Mouse (Mus musculus) adrenal gland, postnatal 14 days (tissue): ENCODE results near the gene Olfr1394. TPM values are rescaled to one million over a fixed set of nuclear protein-coding genes. Genes with fewer than 3 reads are reported as not detected.
"Not testable (repeated sequence)": the region's sequence is repeated elsewhere in the genome, so short reads cannot be mapped to it uniquely, and the experiment has no call there.

Source experiments
- DNase-seq: peaks from one replicate; pipeline ENCODE4 v3.0.0; 2021; ENCODE audit warnings: mixed read lengths
- long read RNA-seq, 2 experiments: library from polyadenylated mRNA; stranded (forward); transcript quantifications; one replicate each; pipeline ENCODE4 v2.0.0; 2021
- total RNA-seq: library from RNA; stranded (reverse); gene quantifications from 2 replicates; pipeline ENCODE4 v1.2.3, GENCODE M21; 2021

Olfr1394 gene
- total RNA-seq = not detected in 2 replicates
- long read RNA-seq, experiment 1 = 0 reads
- long read RNA-seq, experiment 2 = 0 reads

DNA sequence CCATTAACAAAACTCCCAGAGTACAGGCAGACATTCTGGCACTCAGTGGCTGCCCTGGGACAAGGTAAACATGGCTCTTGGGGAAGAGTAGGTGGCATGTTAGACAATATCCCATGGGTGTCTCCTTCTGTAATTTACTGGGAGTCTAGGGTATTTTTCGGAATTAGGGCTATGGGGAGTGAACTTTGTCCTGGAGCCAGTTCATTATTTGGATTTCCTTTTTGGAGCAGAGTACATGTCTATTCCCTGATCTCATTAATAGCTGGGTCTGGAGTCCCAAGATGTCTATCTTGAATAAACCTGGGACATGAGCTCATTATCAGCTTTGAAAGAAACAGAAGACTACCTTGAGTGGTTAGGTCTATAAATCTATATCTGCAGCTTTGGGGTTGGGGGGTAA, at the start of gene Olfr1394:
Gene Olfr1394 (plus strand): TSS at position 301 of the 400 bp plus-strand sequence.
- DNase-seq = no peak

DNA sequence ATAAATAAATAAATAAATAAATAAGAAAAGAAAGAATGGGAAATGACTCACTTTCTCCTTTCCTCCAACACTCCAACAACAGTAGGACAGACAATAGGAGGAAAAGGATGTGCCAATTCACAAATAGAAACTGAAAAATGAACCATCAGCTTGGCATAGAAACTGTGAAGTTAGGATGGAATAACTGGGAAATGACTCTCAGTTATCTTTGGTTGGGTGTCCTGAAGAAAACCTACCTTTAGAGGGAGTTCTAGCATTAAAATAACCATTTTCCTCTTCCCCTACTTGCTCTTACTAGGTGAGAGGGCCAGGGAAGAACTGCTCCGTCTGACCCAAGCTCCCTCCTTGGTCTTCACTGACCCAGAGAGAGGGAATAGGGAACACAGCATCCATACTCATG, 48.4 kb upstream of the Olfr1394 start:
- no peak for DNase-seq

DNA sequence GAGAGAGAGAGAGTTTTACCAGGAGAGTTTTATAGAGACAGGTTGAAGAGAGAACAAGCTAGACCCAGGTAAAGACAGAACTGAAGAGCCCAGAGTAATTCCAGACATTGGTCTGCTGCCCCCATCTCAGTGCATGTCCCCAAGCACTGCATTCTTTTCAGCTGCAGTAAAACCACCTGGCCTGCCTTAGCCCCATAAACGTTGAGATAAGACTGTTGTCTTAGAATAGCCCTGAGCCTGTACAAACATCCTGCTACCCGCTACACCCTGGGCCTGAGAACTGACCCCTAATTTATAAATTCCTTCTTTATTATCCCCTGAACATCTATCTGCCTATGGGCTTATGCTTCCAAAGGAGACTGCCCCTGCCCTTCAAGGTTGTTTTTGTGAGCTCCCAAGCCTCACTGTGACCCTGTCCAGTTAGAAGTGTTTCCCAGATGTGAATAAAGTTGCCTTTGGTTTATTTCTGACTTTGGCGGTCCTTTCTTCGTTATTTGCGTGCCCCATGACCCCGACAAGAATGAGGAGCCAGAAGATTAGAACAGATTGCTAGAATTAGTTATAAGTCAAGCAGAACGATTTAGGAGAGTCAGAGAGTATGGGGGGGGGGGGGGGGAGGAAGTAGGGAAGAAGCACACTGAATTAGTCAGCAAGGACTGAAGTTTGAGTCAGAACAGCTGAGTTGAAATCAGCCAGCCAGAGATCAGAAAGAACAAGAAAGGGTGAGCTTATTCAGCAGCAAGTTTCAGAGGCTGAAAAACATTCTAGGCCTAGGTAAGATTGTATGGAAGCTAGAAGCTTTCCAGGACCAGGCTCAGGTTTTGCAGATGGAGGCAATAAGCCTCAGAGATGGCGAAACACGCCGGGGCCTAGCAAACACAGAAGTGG, 46.3 kb upstream of the Olfr1394 start:
- no peak for DNase-seq

DNA sequence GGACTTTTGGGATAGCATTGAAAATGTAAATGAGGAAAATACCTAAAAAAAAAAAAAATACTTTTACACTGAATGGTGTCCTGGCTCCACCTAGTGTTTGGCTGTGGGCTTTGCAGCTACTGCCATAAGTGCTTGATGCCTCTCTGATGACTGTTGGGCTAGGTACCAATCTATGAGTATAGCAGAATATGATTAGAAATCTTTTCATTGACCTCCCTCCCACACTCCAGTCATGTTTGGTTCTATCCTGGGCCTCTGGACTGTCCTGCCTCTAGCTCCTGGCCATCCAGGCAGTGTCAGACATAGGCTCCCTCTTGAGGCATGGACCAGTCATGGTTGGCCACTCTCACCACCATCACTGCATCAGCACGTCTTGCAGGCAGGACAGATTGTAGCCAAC, 45.3 kb upstream of the Olfr1394 start:
- DNase-seq = peak; percentile 41

DNA sequence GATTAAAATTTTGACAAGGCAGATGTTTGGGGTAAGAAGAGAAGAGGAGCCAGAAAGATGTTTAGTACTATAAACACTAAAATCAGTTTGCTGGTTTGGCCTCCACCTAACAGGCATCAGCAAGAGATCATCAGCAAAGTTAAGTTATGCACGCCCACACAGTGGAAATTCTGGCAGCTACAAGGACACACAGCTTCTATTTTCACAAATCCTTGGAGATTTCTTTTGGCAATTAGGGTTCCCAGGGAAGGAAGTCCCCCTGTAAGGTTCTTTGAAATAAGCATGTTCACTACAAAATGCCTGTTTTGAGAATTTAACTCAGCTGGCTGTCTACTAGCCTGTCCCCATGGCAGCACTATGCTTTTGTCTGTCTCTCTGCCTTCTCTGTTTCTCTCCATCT, 43.2 kb upstream of the Olfr1394 start:
- DNase-seq = no peak

DNA sequence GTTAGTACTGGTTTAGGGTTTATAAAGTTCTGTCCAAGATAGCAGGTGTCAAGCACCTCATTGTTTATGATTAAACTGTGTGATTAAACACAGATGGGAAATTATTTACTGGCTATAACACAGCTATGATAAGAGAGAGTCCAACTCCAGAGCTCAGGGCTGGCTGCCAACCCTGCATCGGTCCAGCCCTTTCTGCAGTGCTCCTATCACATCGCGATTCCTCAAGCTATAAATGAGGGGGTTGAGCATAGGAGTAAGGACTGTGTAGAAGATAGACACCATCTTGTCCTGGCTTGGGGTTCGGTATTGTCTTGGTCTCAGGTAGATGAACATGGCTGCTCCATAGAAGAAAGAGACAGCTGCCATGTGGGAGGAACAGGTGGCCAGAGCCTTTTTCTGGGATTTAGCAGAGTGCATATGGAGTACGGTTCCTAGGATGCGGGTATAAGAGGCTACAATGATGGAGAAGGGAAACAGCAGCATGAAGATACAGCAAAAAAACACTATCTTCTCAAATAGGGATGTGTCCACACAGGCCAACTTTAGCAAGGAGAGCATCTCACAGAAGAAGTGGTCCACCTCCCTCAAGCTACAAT, 41.5 kb upstream of the Olfr1394 start:
- DNase-seq = no peak

DNA sequence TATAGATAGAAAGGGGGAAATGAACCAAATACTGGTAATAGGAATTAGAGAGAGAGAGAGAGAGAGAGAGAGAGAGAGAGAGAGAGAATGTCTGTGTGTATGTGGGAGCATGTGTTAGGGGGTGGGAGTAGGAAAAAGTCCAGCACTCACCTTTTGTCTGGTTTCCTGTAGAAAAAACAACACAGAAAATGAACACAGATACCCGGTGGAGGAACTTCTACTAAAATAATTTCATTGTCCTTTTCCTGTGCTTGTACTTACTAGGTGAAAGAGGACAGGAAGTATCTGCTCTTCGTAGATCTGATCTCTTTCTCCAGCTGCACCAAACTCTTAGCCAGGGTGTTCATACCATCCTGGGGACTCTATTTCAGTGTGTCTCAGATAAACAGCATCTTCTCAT, 40.0 kb upstream of the Olfr1394 start:
- no peak for DNase-seq

DNA sequence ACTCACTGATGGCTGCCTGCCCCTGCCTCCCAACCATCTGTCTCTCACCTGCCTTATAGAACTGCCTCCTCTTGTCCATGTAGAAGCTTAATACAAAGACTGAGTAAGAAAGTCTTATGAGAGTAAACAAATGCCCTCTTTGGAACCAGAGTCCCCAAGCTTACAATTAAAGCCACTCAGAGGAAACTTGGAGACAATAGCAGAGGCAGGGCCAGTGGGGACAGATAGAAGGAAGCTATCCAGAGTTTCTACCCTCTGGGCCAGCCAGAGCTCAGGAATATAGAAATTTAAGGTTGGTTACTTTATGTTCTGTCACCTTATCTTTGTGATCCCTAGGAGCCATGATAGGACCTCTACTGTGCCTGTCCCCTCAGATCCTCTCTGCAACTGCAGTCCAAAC, 39.4 kb upstream of the Olfr1394 start, which contains the start of gene Olfr1396:
Gene Olfr1396 (minus strand): TSS at position 101 of the 400 bp plus-strand sequence.
- DNase-seq = no peak

DNA sequence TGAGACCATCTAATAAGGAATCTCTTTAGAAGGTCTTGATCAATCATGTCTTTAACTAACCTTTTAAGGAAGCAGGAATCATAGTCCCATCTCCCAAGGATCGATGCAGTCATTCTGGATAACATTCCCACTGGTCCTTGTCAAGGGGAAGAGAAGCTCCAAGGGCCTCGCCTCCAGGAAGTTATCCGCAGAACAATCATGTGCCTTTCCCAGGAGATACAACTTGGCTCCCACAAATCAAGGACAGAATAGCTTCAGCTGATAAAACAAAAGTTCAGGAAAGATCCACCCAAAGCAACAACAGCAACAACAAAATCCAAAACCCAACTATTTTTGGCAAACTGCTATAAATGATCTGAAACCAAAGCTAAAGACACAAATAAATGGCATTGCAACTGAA, 34.5 kb upstream of the Olfr1394 start:
- DNase-seq = no peak

DNA sequence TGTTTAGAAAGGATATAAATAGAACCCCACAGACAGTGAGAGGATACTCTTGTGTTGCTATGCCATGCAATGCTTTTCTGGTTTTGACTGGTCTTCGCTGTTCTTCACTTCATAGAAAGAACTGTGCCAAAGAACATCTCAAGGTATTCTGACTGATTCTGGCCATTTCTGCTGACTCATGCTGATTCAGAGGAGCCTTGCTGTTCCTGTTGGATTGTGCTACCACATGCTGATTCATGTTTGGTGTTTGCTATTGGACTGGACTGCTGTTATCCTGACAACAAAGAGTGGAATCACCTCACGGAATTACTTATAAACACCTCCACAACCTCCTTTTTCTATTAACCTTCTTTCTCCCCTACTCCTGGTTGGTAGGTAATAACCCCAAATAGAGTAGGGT, 30.0 kb upstream of the Olfr1394 start:
- no peak for DNase-seq

DNA sequence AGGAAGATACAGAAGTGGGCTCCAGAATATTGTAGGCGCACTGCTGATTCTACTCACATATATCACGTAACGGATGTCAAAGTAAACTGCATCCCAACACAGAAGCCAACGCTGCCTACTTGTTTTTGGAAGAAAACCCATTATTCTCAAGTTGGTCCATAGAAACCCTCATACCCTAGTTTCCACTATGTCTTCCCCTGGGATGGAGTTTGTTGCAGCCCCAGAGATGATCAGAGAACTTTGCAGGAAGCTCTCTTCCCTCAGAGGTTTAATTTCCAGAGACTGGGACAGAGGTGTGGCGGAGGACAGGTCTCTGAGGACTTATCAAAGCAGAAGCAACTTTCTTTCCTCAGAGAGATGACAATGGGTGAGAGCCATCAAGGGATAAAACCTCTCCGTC, 12.2 kb upstream of the Olfr1394 start, which contains the start of gene Olfr1395:
Gene Olfr1395 (plus strand): TSS at position 301 of the 400 bp plus-strand sequence.
- DNase-seq = no peak

DNA sequence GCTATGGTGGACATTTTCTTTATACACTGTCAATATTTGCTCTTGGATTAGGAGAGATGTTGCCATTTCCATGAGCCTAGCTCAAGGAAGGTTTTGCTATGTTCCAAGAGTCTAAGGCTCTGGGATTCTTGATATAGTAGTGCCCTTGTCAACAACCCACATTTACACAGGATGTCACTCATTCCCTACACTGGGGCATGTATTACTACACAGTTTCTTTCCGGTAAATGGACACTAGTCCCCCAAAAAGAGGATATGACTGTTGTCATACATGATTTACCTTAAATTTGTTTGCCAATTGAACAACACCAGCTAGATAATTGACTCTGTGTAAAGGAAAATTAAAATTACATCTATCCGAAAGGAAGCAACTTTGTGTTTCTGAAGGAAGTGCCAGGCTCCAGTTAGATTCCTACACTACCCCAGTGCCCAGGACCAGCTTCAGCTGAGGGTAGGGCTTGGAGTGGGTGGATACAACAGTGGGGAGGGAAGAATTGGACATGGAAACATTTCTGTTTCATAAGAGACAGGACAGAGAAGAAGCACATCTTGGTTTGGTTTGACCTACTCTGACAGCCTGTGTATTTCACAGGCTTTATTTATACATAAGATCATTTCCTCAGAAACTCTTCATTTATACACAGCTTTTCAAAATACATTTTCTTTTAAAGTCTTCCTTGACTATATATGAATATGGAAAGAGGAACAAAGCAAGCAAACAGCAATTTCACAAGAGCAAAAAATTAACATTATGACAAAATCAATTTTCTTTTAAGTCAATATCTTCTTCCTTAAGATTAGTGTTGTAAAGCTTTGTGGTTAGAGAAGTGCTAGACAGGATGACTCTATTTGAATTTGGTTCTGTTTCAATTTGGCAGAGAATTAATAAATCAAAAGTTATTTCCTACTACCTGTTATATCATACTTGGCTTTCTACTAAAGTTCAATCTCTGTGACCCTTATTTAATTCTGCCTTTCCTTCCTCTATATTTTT, 2.9 kb downstream of the Olfr1394 start:
- DNase-seq = no peak

DNA sequence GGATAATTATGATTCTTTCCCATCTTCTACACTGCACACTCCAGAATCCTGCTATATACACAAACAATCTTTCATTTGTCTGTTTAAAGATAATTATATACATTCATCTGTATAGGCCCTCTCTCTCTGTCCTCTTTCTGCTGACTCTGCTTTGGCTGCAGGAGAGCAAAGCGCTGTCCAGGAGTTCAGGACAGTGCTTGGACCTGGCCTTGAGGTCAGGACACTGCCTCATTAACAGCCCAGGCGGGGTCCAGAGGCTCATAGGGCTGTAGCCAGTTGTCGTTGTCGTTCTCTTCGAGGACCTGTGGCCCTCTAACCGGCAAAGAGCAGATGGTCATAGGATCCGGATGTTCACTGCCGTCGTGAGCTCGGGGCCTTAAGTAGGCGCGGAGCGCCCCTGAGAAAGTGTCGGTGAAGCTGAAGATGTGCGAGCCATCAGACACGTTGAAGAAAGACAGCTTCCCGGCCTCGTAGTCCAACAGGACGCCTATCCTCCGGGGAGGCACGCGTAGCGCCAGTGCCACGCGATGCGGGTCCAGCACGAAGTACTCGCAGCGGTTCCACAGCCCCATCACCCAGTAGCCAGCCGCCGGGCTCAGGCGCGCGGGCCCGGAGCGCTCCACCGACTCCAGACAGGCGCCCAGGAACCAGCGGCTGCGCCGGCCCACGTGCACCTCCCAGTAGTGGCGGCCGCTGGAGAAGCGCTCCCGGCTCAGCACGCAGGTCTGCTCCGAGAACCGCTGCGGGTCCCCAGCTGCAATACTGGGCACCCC, 14.8 kb downstream of the Olfr1394 start:
- peak; percentile 25 for DNase-seq

DNA sequence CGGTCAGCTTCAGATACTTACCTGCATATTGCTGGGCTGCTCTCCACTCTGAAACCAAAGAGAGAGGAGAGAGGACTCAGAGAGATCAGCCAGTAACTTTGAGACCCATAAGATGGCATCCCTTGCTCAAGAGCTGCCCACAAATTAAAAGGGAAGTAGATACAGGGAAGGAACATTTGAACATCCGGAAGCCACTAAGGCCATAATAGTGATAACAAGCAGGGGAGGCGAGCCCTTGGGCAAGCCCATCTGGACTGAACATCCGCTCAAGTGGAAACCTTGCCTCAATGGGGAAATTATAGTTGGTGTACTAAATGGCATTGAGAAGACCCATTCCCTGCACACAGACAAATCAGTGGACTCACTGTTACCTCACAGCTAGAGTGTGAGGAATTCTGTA, 16.4 kb downstream of the Olfr1394 start:
- no peak for DNase-seq

DNA sequence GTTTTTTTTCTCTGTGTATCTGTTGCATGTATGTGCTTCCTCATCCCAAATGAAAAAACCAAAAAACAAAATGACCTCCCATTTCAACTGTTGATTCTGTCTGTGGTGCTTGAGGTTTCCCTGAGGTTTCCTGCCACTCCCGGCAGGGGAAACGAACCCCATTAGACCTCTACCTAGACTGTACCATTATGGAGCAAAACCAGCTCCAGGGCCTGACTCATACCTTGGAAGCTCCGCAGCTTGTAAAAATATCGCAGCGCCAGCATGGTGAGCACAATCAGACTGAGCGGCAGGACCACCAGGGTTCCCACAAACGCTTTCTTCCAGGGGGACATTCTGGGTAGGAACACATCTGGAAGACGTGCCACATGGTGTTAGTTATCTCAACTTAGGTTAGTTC, 21.2 kb downstream of the Olfr1394 start:
- no peak for DNase-seq

DNA sequence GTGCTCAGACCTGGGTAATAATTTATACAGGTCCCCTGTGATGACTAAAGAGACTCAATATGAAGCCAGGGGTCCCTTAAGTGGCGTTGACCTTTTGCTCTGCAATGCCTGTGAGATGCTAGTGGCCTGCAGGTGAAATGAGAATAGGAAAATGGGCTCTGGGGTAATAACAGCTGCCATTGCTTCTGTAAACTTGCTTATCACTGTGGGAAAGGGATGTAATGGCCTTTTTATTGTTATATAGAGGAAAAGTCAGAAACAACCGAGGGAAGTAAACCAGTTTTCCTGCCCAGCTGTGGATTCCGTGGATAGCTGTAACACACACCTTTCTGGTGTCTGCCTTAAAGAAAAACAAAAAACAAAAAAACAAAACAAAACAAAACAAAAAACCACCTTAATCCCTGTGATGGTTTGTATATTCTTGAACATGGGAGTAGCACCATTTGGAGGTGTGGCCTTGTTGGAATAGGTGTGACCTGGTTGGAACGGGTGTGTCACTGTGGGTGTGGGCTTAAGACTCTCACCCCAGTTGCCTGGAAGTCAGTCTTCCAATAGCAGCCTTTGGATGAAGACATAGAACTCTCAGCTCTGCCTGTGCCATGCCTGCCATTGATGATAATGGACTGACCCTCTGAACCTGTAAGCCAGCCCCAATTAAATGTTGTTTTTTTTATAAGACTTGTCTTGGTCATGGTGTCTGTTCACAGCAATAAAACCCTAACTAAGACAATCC, 22.0 kb downstream of the Olfr1394 start:
- DNase-seq = not testable (repeated sequence)

DNA sequence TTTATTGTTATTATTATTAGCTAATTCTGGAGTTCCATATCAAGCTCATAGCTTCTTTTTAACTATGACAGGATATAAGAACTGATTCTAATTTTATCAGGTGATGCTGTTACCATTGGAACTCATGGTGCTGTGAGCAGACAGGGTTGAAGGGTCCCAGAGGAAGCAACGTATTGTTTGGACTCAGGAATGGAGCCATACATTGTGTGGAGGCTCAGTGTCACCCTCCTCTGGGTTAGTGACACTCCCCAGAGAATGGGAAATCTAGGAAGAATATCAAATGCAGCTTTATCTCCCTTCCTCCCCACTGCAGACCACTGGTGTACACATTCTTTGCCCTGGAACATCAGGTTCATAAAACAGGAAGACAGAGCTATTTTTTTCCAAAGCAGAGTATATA, 29.0 kb downstream of the Olfr1394 start:
- DNase-seq = no peak

DNA sequence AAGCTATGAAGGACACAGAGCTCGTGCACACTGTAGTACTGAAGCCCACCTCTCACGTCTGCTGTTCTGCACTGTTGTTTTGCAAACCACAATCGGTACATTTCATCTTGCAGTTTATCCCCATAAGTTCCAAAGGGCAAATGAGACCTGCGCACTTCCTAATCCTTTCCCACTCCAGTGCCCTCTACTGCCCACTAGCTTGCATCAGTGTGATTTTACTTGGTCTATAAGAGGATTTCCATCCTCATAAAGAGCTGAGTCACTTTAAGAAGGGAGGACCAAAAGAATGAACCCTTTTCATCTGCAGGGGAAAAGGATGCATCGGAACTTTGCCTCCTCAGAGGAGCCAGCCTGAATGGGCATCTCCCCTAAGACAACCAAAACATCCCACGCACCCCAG, 32.3 kb downstream of the Olfr1394 start:
- DNase-seq = no peak

DNA sequence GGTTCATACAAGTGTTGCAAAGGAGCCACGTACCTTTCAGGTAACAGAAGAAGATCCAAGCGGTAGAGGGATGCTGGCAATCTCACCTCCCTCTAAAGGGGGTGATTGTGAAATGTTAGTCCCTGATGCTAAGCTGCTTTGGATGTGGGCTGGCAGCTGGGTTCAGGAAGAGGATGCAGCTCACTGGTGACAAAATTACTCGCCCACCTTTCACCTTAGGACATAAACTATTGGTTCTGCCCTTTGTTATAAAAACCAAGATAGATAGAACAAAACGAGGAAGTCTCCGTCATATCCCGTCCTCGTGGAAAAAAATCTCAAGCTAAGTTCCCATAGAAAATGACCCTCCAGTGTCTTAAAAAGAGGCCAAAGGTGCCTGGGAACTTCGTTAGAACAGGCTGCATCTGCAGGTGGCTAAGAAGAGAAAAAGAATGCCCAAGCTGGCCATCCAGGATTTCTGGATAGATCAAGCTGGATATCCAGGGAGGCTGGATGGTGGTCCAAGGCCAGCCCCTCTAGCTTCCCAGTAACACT, 32.8 kb downstream of the Olfr1394 start, which contains the start of gene Btnl9:
Gene Btnl9 (minus strand): TSS at position 205 of the 534 bp plus-strand sequence.
- no peak for DNase-seq

DNA sequence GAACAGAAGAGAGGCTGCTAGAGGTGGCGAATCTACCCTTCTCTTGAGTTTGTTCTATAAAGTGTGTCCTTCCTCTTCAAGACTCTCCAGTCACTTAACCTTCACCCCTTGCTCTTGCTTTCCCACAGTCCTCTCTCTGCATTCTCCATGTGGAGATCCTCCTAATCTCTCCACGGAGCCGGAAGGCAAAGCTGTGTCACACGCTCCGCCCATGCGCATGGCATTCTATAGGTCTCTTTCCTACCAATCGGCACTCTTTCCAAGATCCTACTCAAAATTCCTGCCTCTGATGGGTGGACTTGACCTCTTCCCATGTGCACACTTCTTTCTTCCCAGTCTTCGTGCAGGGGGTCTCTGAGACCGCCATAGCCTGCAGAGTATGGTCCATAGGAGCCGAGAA, 33.5 kb downstream of the Olfr1394 start:
- no peak for DNase-seq
